Mouse (Mus musculus) intestine, postnatal 0 days (tissue): ENCODE measurements around the gene Gm45337. TPM values are rescaled to one million over a fixed set of nuclear protein-coding genes. Genes with fewer than 3 reads are reported as not detected.

Experiments
- ATAC-seq: fragments of 200-750 bp; cut with Nextera tagmentation; 2 replicates; pipeline ENCODE4 v1.8.0; 2017; ENCODE audit warnings: mild to moderate bottlenecking, moderate TSS enrichment, moderate library complexity
- H3K27ac ChIP-seq: fragments of 300-500 bp; sonication (generic); 2 replicates; pipeline ENCODE4 v1.5.1; 2014; ENCODE audit warnings: mild to moderate bottlenecking, low read depth, low read length, moderate library complexity
- H3K27me3 ChIP-seq: fragments of 300-500 bp; sonication (generic); replicated peaks from 2 replicates; pipeline ENCODE4 v1.6.1; 2014; ENCODE audit warnings: low read length, mixed read lengths; ENCODE audit not compliant: control insufficient read depth, insufficient read depth
- H3K36me3 ChIP-seq: fragments of 300-500 bp; sonication (generic); 2 replicates; pipeline ENCODE4 v1.6.1; 2014; ENCODE audit warnings: mild to moderate bottlenecking, moderate library complexity; ENCODE audit not compliant: control insufficient read depth, insufficient read depth
- H3K4me1 ChIP-seq: fragments of 300-500 bp; sonication (generic); replicated peaks from 2 replicates; pipeline ENCODE4 v1.6.1; 2014; ENCODE audit warnings: antibody characterized with exemption, low read length, mixed read lengths; ENCODE audit not compliant: control insufficient read depth, insufficient read depth
- H3K4me2 ChIP-seq: fragments of 300-500 bp; sonication (generic); replicated peaks from 2 replicates; pipeline ENCODE4 v1.6.1; 2014; ENCODE audit warnings: low read depth, mild to moderate bottlenecking, moderate library complexity
- H3K4me3 ChIP-seq: fragments of 300-500 bp; sonication (generic); 2 replicates; pipeline ENCODE4 v1.5.1; 2014; ENCODE audit warnings: low read depth, low read length
- H3K9ac ChIP-seq: fragments of 300-500 bp; sonication (generic); 2 replicates; pipeline ENCODE4 v1.6.1; 2014; ENCODE audit warnings: mild to moderate bottlenecking, low read depth, low read length
- H3K9me3 ChIP-seq: fragments of 300-500 bp; sonication (generic); 2 replicates; pipeline ENCODE4 v1.6.1; 2016; ENCODE audit warnings: mixed run types; ENCODE audit not compliant: control insufficient read depth
- CTCF ChIP-seq: sonication (generic); IDR thresholded peaks from 2 replicates; pipeline ENCODE4 v1.5.1; 2016; ENCODE audit warnings: low read depth, mild to moderate bottlenecking, control low read depth, antibody characterized with exemption, moderate library complexity
- WGBS: fragments of 180-500 bp; shearing (Covaris S2); extraction: QIAGEN DNeasy Blood & Tissue Kit; methylation state at CpG from one replicate; pipeline ENCODE4 v1.1.7; 2014; 5-methylcytosine and 5-hydroxymethylcytosine counted together
- polyA plus RNA-seq: library from polyadenylated mRNA; unstranded; fragments of >200 nt; fragmentation: Nextera tagmentation; extraction: Ambion mirVana; gene quantifications from 2 replicates; pipeline ENCODE4 v1.2.1, GENCODE M21; 2015

Gene Gm45337
- polyA plus RNA-seq, 1 experiment from 2014 or later, result not detected

GRCm38 (mm10) chr7:142104747-142105146 is 39.7 kb downstream of the Gm45337 start:
- Histone ChIP-seq H3K4me2 (no peak overlapping the region), H3K4me3 (no peak overlapping the region), H3K4me1 (no peaks in the 10 kb centered on the region), H3K9me3 (no peaks in the 10 kb centered on the region), H3K27ac (no peak overlapping the region), H3K36me3 (no peaks in the 10 kb centered on the region), H3K9ac (no peak overlapping the region), H3K27me3 (no peaks in the 10 kb centered on the region)
- 46% methylated on average over 5 of the region's 5 CpGs for WGBS
- ATAC-seq, result no peak
- no peak for TF ChIP-seq CTCF

GRCm38 (mm10) chr7:142097776-142098175 is 46.6 kb downstream of the Gm45337 start:
- Histone ChIP-seq H3K27me3 (peaks cover 23% of the 10 kb centered on the region; the same call in 1 of the 2 replicates), H3K4me3 (no peak overlapping the region), H3K9ac (no peak overlapping the region), H3K27ac (no peak overlapping the region), H3K4me1 (0 out of 2 replicates have a peak, but pooled peaks cover 2% of the 10 kb centered on the region), H3K36me3 (no peaks in the 10 kb centered on the region), H3K4me2 (no peak overlapping the region), H3K9me3 (no peaks in the 10 kb centered on the region)
- TF ChIP-seq CTCF, result peak; percentile 98
- peak; percentile 48 for ATAC-seq
- 10% methylated on average over 9 of the region's 9 CpGs for whole genome bisulfite sequencing

GRCm38 (mm10) chr7:142096701-142097100 is 47.7 kb downstream of the Gm45337 start:
- Histone ChIP-seq H3K36me3 (no peaks in the 10 kb centered on the region), H3K9ac (no peak overlapping the region), H3K4me3 (no peak overlapping the region), H3K9me3 (no peaks in the 10 kb centered on the region), H3K27me3 (peaks cover 23% of the 10 kb centered on the region; the same call in 1 of the 2 replicates), H3K4me1 (0 out of 2 replicates have a peak, but pooled peaks cover 2% of the 10 kb centered on the region), H3K4me2 (no peak overlapping the region), H3K27ac (no peak overlapping the region)
- WGBS, result 77% methylated on average over 4 of the region's 4 CpGs
- TF ChIP-seq CTCF, result no peak
- no peak for ATAC-seq

GRCm38 (mm10) chr7:142095183-142095931 is 49.0 kb downstream of the Gm45337 start, which contains the start of gene Dusp8:
TSS of gene Dusp8 (minus strand) at chr7:142095843.
- Histone ChIP-seq H3K27ac (peak within 1 kb of the TSS; percentile 74), H3K4me2 (peak within 1 kb of the TSS; percentile 95), H3K4me1 (0 out of 2 replicates have a peak, but pooled peaks cover 2% of the 10 kb centered on the region), H3K9ac (peak within 1 kb of the TSS; percentile 86), H3K36me3 (no peaks in the 10 kb centered on the region), H3K27me3 (peaks cover 23% of the 10 kb centered on the region; the same call in 1 of the 2 replicates), H3K9me3 (no peaks in the 10 kb centered on the region), H3K4me3 (peak within 1 kb of the TSS; percentile 76)
- TF ChIP-seq CTCF, result peak; percentile 63
- under 1% methylated on average over 54 of the region's 63 CpGs for WGBS
- peak; percentile 90 for ATAC-seq

DNA sequence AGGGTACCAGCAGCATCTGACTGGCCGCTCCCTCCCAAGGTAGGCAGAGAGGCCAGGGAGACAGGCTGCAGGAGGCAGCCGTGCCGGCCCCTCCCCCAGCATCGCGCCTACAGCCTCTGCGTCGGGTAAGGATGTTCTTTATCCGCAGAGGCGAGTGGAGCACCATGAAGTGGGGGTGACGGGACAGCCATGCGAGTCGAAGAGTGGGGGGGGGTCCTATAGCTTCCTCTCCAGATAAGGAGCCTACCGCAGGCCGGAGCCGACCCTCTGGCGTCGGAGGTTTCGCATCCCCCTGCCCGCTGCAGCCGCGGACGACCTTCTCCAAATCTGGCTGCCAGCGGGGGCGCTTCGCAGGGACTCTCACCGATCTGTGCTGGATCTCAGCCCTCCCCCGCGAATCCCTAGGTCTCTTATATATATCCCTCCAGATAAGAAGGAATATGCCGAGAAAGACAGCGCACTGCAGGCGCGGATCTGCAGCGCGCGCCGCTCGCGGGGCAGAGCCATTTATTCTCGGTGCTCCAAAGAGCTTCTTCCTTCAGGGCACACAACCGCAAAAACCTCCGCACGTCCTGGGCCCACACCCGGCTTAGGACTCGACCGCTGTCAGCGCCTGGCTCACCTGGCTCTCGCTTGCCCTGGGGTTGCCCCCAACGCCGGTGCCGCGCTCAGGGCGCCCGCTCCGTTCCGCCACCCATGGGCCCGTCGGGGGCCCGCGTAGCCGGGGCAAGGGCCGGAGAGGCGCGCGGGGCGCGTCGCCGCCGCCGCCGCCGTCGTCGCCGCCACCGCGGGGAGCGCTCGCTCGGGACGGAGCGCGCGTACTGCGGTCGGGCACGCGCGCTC is 49.9 kb downstream of the Gm45337 start:
- no peak for TF ChIP-seq CTCF
- peak overlapping the region; percentile 74 for H3K27ac ChIP-seq
- 0 out of 2 replicates have a peak, but pooled peaks cover 2% of the 10 kb centered on the region for H3K4me1 ChIP-seq
- peak overlapping the region; percentile 86 for H3K9ac ChIP-seq
- under 1% methylated on average over 71 of the region's 89 CpGs for WGBS
- no peaks in the 10 kb centered on the region for H3K9me3 ChIP-seq
- peak; percentile 77 for ATAC-seq
- peaks cover 23% of the 10 kb centered on the region; the same call in 1 of the 2 replicates for H3K27me3 ChIP-seq
- H3K4me2 ChIP-seq, result peak overlapping the region; percentile 95
- H3K36me3 ChIP-seq, result no peaks in the 10 kb centered on the region; the same call in 1 of the 2 replicates
- H3K4me3 ChIP-seq, result peak overlapping the region; percentile 76
